Mouse (Mus musculus): ENCODE measurements at regions not wholly inside any gene's neighbourhood (a gene's known extent, or its start where the extent isn't known, plus 50 kb on each side); places are given as distances from the start of the nearest gene placed in this dataset.

GRCm38 (mm10) chr7:77824261-77824959, 913.4 kb downstream of the Ntrk3 start:
- peaks cover 37% of the 10 kb centered on the region for H3K9me3 ChIP-seq (replicated peaks; ENCODE audit: low read length)
- no peak overlapping the region for H3K9ac ChIP-seq (ENCODE audit: insufficient read depth, low read depth)
- no peaks in the 10 kb centered on the region for H3K4me1 ChIP-seq (ENCODE audit: control insufficient read depth in 1 of 2, insufficient read depth in 2 of 2)
- H3K36me3 ChIP-seq (replicated peaks in 1 of 2; ENCODE audit: control insufficient read depth in 1 of 2, insufficient read depth in 1 of 2, low read length in 1 of 2), result no peaks in the 10 kb centered on the region
- H3K79me2 ChIP-seq (replicated peaks; ENCODE audit: control insufficient read depth, extremely low read depth, insufficient read depth, poor library complexity, severe bottlenecking), result no peaks in the 10 kb centered on the region
- H3K27ac ChIP-seq (ENCODE audit: insufficient read depth, low read depth), result no peak overlapping the region
- DNase-seq (ENCODE audit: extremely low read depth), result no peak
- in situ Hi-C loops (cut with MboI; ENCODE audit: low pct_ligation_motif_present, low pct_unique_long_range_greater_than_20kb, low sequenced_read_pairs) (no loop called here), dilution Hi-C loops (cut with MboI; ENCODE audit: extremely low pct_ligation_motif_present, extremely low pct_unique_long_range_greater_than_20kb, low sequenced_read_pairs) (no loop called here)
- no peak for TF ChIP-seq JUN (IDR thresholded peaks at IDR 0.05; ENCODE audit: insufficient read depth, low read depth, low read length)
- TF ChIP-seq ZNF384 (IDR thresholded peaks at IDR 0.05; ENCODE audit: low read depth, low read length), result no peak
- TF ChIP-seq HCFC1 (IDR thresholded peaks at IDR 0.05; ENCODE audit: low read depth, low read length), result no peak
- TF ChIP-seq MAX (IDR thresholded peaks at IDR 0.05; ENCODE audit: low read length), result no peak
- TF ChIP-seq ZKSCAN1 (IDR thresholded peaks at IDR 0.05; ENCODE audit: borderline replicate concordance, low read depth, low read length), result no peak
- TF ChIP-seq MAZ (IDR thresholded peaks at IDR 0.05; ENCODE audit: low read depth, low read length), result no peak
- TF ChIP-seq USF1 (IDR thresholded peaks at IDR 0.05; ENCODE audit: low read depth, low read length), result no peak
- TF ChIP-seq TCF12 (IDR thresholded peaks at IDR 0.05; ENCODE audit: low read depth, low read length), result no peak
- no peak for TF ChIP-seq USF2 (conservative IDR thresholded peaks at IDR 0.05; ENCODE audit: low read depth, low read length)
- TF ChIP-seq ZMIZ1 (IDR thresholded peaks at IDR 0.05; ENCODE audit: low read depth, low read length), result no peak
- no peak for TF ChIP-seq SMC3 (IDR thresholded peaks at IDR 0.05; ENCODE audit: low read depth, low read length)
- H3K4me3 ChIP-seq (replicated peaks in 1 of 3; ENCODE audit: low read depth in 2 of 3, low read length in 2 of 3, poor library complexity in 1 of 3), result no peak overlapping the region
- H3K27me3 ChIP-seq (replicated peaks), result no peaks in the 10 kb centered on the region
- H3K4me2 ChIP-seq (ENCODE audit: insufficient read depth, low read depth, poor library complexity, severe bottlenecking), result no peak overlapping the region

- TF ChIP-seq E2F4 (IDR thresholded peaks at IDR 0.05; ENCODE audit: insufficient replicate concordance, low read depth, low read length) (no peak), KAT2A (IDR thresholded peaks at IDR 0.05; ENCODE audit: insufficient replicate concordance, low read length) (no peak), CHD2 (IDR thresholded peaks at IDR 0.05; ENCODE audit: low read length) (no peak), ETS1 (conservative IDR thresholded peaks at IDR 0.05; ENCODE audit: low read depth, low read length) (no peak), RAD21 (IDR thresholded peaks at IDR 0.05; ENCODE audit: low read depth, low read length) (no peak), MAFK (IDR thresholded peaks at IDR 0.05; ENCODE audit: insufficient replicate concordance, low read length) (no peak), USF1 (IDR thresholded peaks at IDR 0.05; ENCODE audit: low read depth, low read length) (no peak), ZKSCAN1 (IDR thresholded peaks at IDR 0.05; ENCODE audit: borderline replicate concordance, low read depth, low read length) (no peak)
- Histone ChIP-seq H3K27me3 (replicated peaks) (no peaks in the 10 kb centered on the region), H3K79me2 (replicated peaks; ENCODE audit: control insufficient read depth, extremely low read depth, insufficient read depth, poor library complexity, severe bottlenecking) (no peaks in the 10 kb centered on the region), H3K9ac (ENCODE audit: insufficient read depth, low read depth) (no peak overlapping the region), H3K4me2 (ENCODE audit: insufficient read depth, low read depth, poor library complexity, severe bottlenecking) (no peak overlapping the region), H3K4me3 (replicated peaks in 1 of 3; ENCODE audit: low read depth in 2 of 3, low read length in 2 of 3, poor library complexity in 1 of 3) (no peak overlapping the region), H3K27ac (ENCODE audit: insufficient read depth, low read depth) (no peak overlapping the region), H3K4me1 (ENCODE audit: control insufficient read depth in 1 of 2, insufficient read depth in 2 of 2) (no peaks in the 10 kb centered on the region), H3K9me3 (replicated peaks; ENCODE audit: low read length) (peaks cover 24% of the 10 kb centered on the region), H3K36me3 (replicated peaks in 1 of 2; ENCODE audit: control insufficient read depth in 1 of 2, insufficient read depth in 1 of 2, low read length in 1 of 2) (no peaks in the 10 kb centered on the region)
- dilution Hi-C loops (cut with MboI; ENCODE audit: extremely low pct_ligation_motif_present, extremely low pct_unique_long_range_greater_than_20kb, low sequenced_read_pairs), result no loop called here
- in situ Hi-C loops (cut with MboI; ENCODE audit: low pct_ligation_motif_present, low pct_unique_long_range_greater_than_20kb, low sequenced_read_pairs), result no loop called here
- DNase-seq (ENCODE audit: extremely low read depth), result no peak
These were observed 925.5 kb downstream of the Ntrk3 start for GRCm38 (mm10) chr7:77812052-77812903.
